ENCODE assay signal across 9 mouse cellular contexts in the genomic region with DNA sequence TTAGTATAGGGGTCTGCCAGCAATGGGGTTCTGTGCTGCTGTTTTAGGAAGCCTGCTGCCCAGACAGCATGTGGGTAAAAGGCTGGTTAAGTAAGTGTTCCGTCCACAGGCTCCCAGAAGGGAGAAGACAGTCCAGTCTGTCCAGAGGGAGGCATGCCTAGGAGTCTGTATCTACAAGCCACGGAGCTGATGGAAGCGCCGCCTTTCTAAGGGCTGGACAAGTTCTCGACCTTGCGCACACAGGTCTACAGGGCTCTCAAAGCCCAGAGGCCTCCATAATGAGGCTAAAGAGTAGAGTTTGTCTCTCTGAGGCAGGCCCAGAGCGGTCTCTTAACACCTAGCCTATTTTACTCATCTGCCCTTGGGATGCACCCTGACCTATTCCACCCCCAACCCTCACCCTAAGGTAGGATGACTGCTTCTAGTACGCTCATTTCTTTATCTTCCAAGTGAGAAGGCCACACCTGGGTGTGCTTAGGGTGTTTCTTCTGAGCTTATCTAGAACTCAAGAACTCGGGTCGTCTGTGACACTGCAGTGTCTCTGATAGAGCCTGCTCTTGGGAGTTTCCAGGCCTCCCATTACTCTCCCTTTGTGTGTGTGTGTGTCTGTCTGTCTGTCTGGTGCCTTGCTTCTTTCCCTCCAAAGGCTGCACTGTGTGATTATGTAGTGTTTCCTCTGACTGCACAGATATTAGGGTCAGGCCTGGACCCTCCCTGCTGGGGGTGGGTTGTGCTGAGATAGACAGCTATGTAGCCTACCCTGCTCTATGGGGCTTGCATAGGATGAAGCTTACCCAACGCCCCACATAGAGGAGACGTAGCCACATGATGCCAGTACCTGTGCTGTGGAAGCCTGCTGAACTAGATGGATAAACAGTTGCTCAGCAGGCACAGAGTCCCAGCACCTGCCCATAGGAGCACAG. TPM values are rescaled to one million over a fixed set of nuclear protein-coding genes. Genes with fewer than 3 reads are reported as not detected.
DNase-seq lines count a peak whose midpoint lies in the region; ATAC-seq lines count a peak whose summit lies in the region.
"Had no signal": no experiment of that assay in that cellular context is flagged by ENCODE, and none has a peak within 500 bp of the region (broad histone marks: within the 10 kb centered on the region; RNA-seq: fewer than 3 reads in every experiment).

No protein-coding gene starts in this region.

- no peaks in the 10 kb centered on the region for H3K27me3 ChIP-seq in heart, embryonic 11.5 days (ENCODE audit: control insufficient read depth, insufficient read depth, low read length)
- no peaks in the 10 kb centered on the region for H3K27me3 ChIP-seq in liver, embryonic 16.5 days (ENCODE audit: control insufficient read depth, insufficient read depth, low read depth, low read length)

- no peaks in the 10 kb centered on the region for H3K9me3 ChIP-seq in heart, embryonic 11.5 days (replicated peaks; ENCODE audit: control insufficient read depth, low read length)
- H3K9me3 ChIP-seq in liver, embryonic 16.5 days (replicated peaks; ENCODE audit: control insufficient read depth, low read length): no peaks in the 10 kb centered on the region

- H3K36me3 ChIP-seq in heart, embryonic 11.5 days (ENCODE audit: control insufficient read depth, insufficient read depth, low read length): peaks cover 6% of the 10 kb centered on the region; the same call in 1 of the 2 replicates
- peaks cover 7% of the 10 kb centered on the region for H3K36me3 ChIP-seq in liver, embryonic 16.5 days (ENCODE audit: control insufficient read depth, insufficient read depth)

- 65% methylated on average over 12 of the region's 12 CpGs for WGBS in heart, embryonic 11.5 days (ENCODE audit: insufficient replicate concordance)
- WGBS in liver, embryonic 16.5 days (ENCODE audit: insufficient replicate concordance): 27% methylated on average over 12 of the region's 12 CpGs

- H3K27ac ChIP-seq in heart, embryonic 11.5 days (ENCODE audit: low read depth, low read length): peak overlapping the region; percentile 86
- H3K27ac ChIP-seq in liver, embryonic 16.5 days (ENCODE audit: low read length): peak overlapping the region; percentile 99

- H3K4me1 ChIP-seq in heart, embryonic 11.5 days (ENCODE audit: control insufficient read depth, insufficient read depth, low read length): peaks cover 21% of the 10 kb centered on the region
- peaks cover 96% of the 10 kb centered on the region for H3K4me1 ChIP-seq in liver, embryonic 16.5 days (ENCODE audit: control insufficient read depth, low read depth, low read length)

- H3K4me3 ChIP-seq in heart, embryonic 11.5 days (ENCODE audit: low read depth, low read length): no peak overlapping the region
- H3K4me3 ChIP-seq in liver, embryonic 16.5 days (ENCODE audit: low read depth, low read length): peak overlapping the region; percentile 44

- H3K4me2 ChIP-seq in heart, embryonic 11.5 days: peak overlapping the region; percentile 27; the same call in 1 of the 2 replicates
- H3K4me2 ChIP-seq in liver, embryonic 16.5 days (ENCODE audit: low read depth, low read length): peak overlapping the region; percentile 73

- peak overlapping the region; percentile 49; the same call in 1 of the 2 replicates for H3K9ac ChIP-seq in heart, embryonic 11.5 days (ENCODE audit: low read depth, low read length)
- peak overlapping the region; percentile 75 for H3K9ac ChIP-seq in liver, embryonic 16.5 days (ENCODE audit: low read depth, low read length)

- DNase-seq in heart, adult 18-20 months: no peak
- peak; percentile 62 for DNase-seq in MEL-GATA-1-ER (ENCODE audit: extremely low read depth, low read depth)
- no peak for DNase-seq in right cerebral cortex, adult 2 months (ENCODE audit: low spot score in 2 of 2)
- no peak for DNase-seq in urinary bladder, postnatal 10 days (ENCODE audit: low spot score)
- DNase-seq in T-cell, adult 2 months (ENCODE audit: low spot score): no peak
- DNase-seq: kidney, adult 18-20 months had no signal

- ATAC-seq in heart, embryonic 11.5 days (replicated peaks; ENCODE audit: insufficient number of reproducible peaks, low FRiP score, low TSS enrichment): peak; percentile 88
- ATAC-seq in common myeloid progenitor, adult 5-6 weeks (replicated peaks; ENCODE audit: low read depth, poor library complexity, severe bottlenecking): peak; percentile 37
- peak; percentile 94 for ATAC-seq in liver, embryonic 16.5 days (ENCODE audit: low read depth)

RNA-seq across cellular contexts. Expression of gene Lpcat1, which starts 8.3 kb away (rescaled TPM):
- polyA plus RNA-seq in heart, embryonic 11.5 days (2014; fragmentation: Nextera tagmentation; extraction: Ambion mirVana): 26.0 and 26.6 TPM in 2 replicates
- total RNA-seq in heart, adult 18-20 months (2021): 10 to 100 TPM in 1 of 2 experiments, 1 to 10 TPM in 1; 9.0 to 10.8 TPM
- total RNA-seq in common myeloid progenitor, adult 5-6 weeks (2017): 14.2 and 18.7 TPM in 2 replicates
- 59.4 and 64.7 TPM in 2 replicates for polyA plus RNA-seq in liver, embryonic 16.5 days (2015; fragmentation: Nextera tagmentation; extraction: Ambion mirVana)

Comparison
In these comparisons a context has a peak if more than half of its experiments do, and no peak if none do; other contexts are left out.
1. ATAC-seq: peak in every context shown above with its lines; median percentile 94 in liver, embryonic 16.5 days; 88 in heart, embryonic 11.5 days; 37 in common myeloid progenitor, adult 5-6 weeks.